Comparison of ENCODE assay signal across 21 mouse cellular contexts in genomic region chr7:132330179-132330578, GRCm38 (mm10). TPM values are rescaled to one million over a fixed set of nuclear protein-coding genes. Genes with fewer than 3 reads are reported as not detected.
DNase-seq lines count a peak whose midpoint lies in the region; ATAC-seq and TF ChIP-seq lines count a peak whose summit lies in the region.
"Had no signal": no experiment of that assay in that cellular context is flagged by ENCODE, and none has a peak within 500 bp of the region (broad histone marks: within the 10 kb centered on the region; RNA-seq: fewer than 3 reads in every experiment).

No protein-coding gene starts in this region.

- H3K9me3 ChIP-seq in heart, postnatal 0 days (replicated peaks; ENCODE audit: control insufficient read depth, low read length), result no peaks in the 10 kb centered on the region
- H3K9me3 ChIP-seq in MEL (replicated peaks; ENCODE audit: insufficient read depth, low read length), result no peaks in the 10 kb centered on the region
- H3K9me3 ChIP-seq in kidney, embryonic 16.5 days (ENCODE audit: low read length), result no peaks in the 10 kb centered on the region

- no peak for ATAC-seq in heart, postnatal 0 days (ENCODE audit: insufficient read depth, low read depth)
- ATAC-seq in megakaryocyte progenitor cell, adult 5-6 weeks (replicated peaks; ENCODE audit: poor library complexity), result 0 out of 2 replicates have a peak, but pooled peaks have one; percentile 23
- ATAC-seq in kidney, embryonic 16.5 days (ENCODE audit: low FRiP score, low TSS enrichment), result no peak
- ATAC-seq: activated CD4-positive, CD25-positive, alpha-beta regulatory T cell, adult 4 months; CD4-positive, CD25-positive, alpha-beta regulatory T cell, adult 4 months; Patski had no signal

- no peak for TF ChIP-seq CTCF in heart, postnatal 0 days (IDR thresholded peaks at IDR 0.05; ENCODE audit: low read depth)
- no peak for TF ChIP-seq CTCF in MEL (IDR thresholded peaks at IDR 0.05 in 2 of 3, conservative IDR thresholded peaks at IDR 0.05 in 1 of 3; ENCODE audit: control insufficient read depth in 1 of 3, insufficient read depth in 1 of 3, low read depth in 2 of 3, low read length in 3 of 3, poor library complexity in 1 of 3, severe bottlenecking in 1 of 3)

- H3K9ac ChIP-seq in heart, postnatal 0 days (replicated peaks; ENCODE audit: low read depth, low read length), result no peak overlapping the region
- H3K9ac ChIP-seq in MEL (ENCODE audit: control insufficient read depth, low read depth, low read length, poor library complexity, severe bottlenecking), result no peak overlapping the region
- H3K9ac ChIP-seq in kidney, embryonic 16.5 days (replicated peaks; ENCODE audit: low read length), result no peak overlapping the region

- H3K27me3 ChIP-seq in heart, postnatal 0 days (ENCODE audit: control insufficient read depth, insufficient read depth, low read length), result no peaks in the 10 kb centered on the region
- no peaks in the 10 kb centered on the region for H3K27me3 ChIP-seq in MEL (ENCODE audit: control insufficient read depth in 1 of 2, insufficient read depth in 2 of 2, low read length in 2 of 2)
- no peaks in the 10 kb centered on the region for H3K27me3 ChIP-seq in kidney, embryonic 16.5 days (ENCODE audit: insufficient read depth, low read length)
- H3K27me3 ChIP-seq: Patski had no signal

- H3K79me2 ChIP-seq in MEL (ENCODE audit: control insufficient read depth, insufficient read depth, low read length, poor library complexity), result no peaks in the 10 kb centered on the region

- DNase-seq in heart, postnatal 0 days (ENCODE audit: low spot score), result peak; percentile 4
- no peak for DNase-seq in heart, postnatal 4 days
- peak; percentile 54 for DNase-seq in MEL (ENCODE audit: low read depth, low spot score)
- DNase-seq in thymus, adult 18-20 months, result no peak
- DNase-seq: adrenal gland, adult 2 months; adrenal gland, adult 8-10 months; adrenal gland, postnatal 10 days; adrenal gland, postnatal 14 days; adrenal gland, postnatal 25 days; adrenal gland, postnatal 36 days; B cell, adult 2 months; cerebellum, adult 11 months; cerebellum, adult 11-12 months; cerebellum, adult 18-20 months; cerebellum, adult 2 months had no signal

- no peak overlapping the region for H3K4me2 ChIP-seq in heart, postnatal 0 days (ENCODE audit: low read depth, low read length)
- no peak overlapping the region for H3K4me2 ChIP-seq in kidney, embryonic 16.5 days (replicated peaks; ENCODE audit: low read depth, low read length)

- TF ChIP-seq EP300 in heart, postnatal 0 days (IDR thresholded peaks at IDR 0.05; ENCODE audit: low read depth), result no peak
- no peak for TF ChIP-seq EP300 in MEL (IDR thresholded peaks at IDR 0.05; ENCODE audit: low read depth in 1 of 2, low read length in 2 of 2)

- TF ChIP-seq POLR2A in MEL (IDR thresholded peaks at IDR 0.05; ENCODE audit: control insufficient read depth in 1 of 2, insufficient read depth in 1 of 2, low read depth in 1 of 2, low read length in 2 of 2, poor library complexity in 1 of 2), result no peak

- H3K27ac ChIP-seq in heart, postnatal 0 days (ENCODE audit: low read depth), result no peak overlapping the region
- no peak overlapping the region for H3K27ac ChIP-seq in MEL (ENCODE audit: control insufficient read depth, low read depth, low read length)
- no peak overlapping the region for H3K27ac ChIP-seq in kidney, embryonic 16.5 days (ENCODE audit: low read length)

- no peaks in the 10 kb centered on the region for H3K36me3 ChIP-seq in heart, postnatal 0 days (replicated peaks; ENCODE audit: control insufficient read depth, insufficient read depth, low read length)
- peaks cover 0 to 24% of the 10 kb centered on the region in 2 experiments; a peak in 2 of 4 replicates for H3K36me3 ChIP-seq in MEL (ENCODE audit: control insufficient read depth in 1 of 2, insufficient read depth in 2 of 2, low read length in 2 of 2)
- H3K36me3 ChIP-seq in kidney, embryonic 16.5 days (ENCODE audit: insufficient read depth, low read length), result no peaks in the 10 kb centered on the region
- H3K36me3 ChIP-seq: G1E had no signal

- peaks cover 9% of the 10 kb centered on the region for H3K4me1 ChIP-seq in heart, postnatal 0 days (ENCODE audit: control insufficient read depth, insufficient read depth)
- H3K4me1 ChIP-seq in MEL (ENCODE audit: control insufficient read depth in 1 of 2, insufficient read depth in 2 of 2, low read length in 2 of 2), result peaks cover 19 to 39% of the 10 kb centered on the region in 2 experiments
- H3K4me1 ChIP-seq in kidney, embryonic 16.5 days (ENCODE audit: insufficient read depth, low read length), result peaks cover 21% of the 10 kb centered on the region

- 74% methylated on average over 1 of the region's 1 CpGs for WGBS in heart, postnatal 0 days
- 22% methylated on average over 1 of the region's 1 CpGs for WGBS in kidney, embryonic 16.5 days

- H3K4me3 ChIP-seq in heart, postnatal 0 days (ENCODE audit: low read depth, low read length), result no peak overlapping the region
- no peak overlapping the region for H3K4me3 ChIP-seq in MEL (ENCODE audit: control insufficient read depth in 1 of 2, insufficient read depth in 1 of 2, low read depth in 2 of 2, low read length in 2 of 2)
- no peak overlapping the region for H3K4me3 ChIP-seq in kidney, embryonic 16.5 days (ENCODE audit: low read length)

- TF ChIP-seq RAD21 in MEL (IDR thresholded peaks at IDR 0.05; ENCODE audit: low read depth, low read length), result no peak

TF ChIP-seq in MEL, 35 proteins besides CTCF, POLR2A, EP300 and RAD21:
- TF ChIP-seq TAL1 (IDR thresholded peaks at IDR 0.05; ENCODE audit: low read length), result peak; percentile 70
- no peak for TF ChIP-seq HCFC1 (IDR thresholded peaks at IDR 0.05; ENCODE audit: low read depth, low read length)

RNA-seq across cellular contexts. Expression of gene Chst15, which starts 13.2 kb away (rescaled TPM):
- 5.8 and 10.5 TPM in 2 replicates for total RNA-seq in heart, postnatal 0 days (2014; rRNA removed; ENCODE audit: low replicate concordance)
- polyA plus RNA-seq in heart, postnatal 0 days (2015; fragmentation: Nextera tagmentation; extraction: Ambion mirVana), result 3.8 and 4.3 TPM in 2 replicates
- total RNA-seq in heart, postnatal 4 days (2021), result 10 to 100 TPM; 12.5 to 12.7 TPM
- 14.3 and 14.9 TPM in 2 replicates for total RNA-seq in MEL (2012; rRNA removed)
- polyA plus RNA-seq in MEL (2012; ENCODE audit: insufficient read depth in 1 of 2, insufficient read length in 2 of 2, low read depth in 1 of 2, low replicate concordance in 2 of 2, missing spikeins in 1 of 2), result 10 to 100 TPM in 1 of 2 experiments, not detected in 1; 18.1 TPM
- 8.6 and 11.5 TPM in 2 replicates for total RNA-seq in megakaryocyte progenitor cell, adult 5-6 weeks (2015)
- 7.3 and 8.2 TPM in 2 replicates for total RNA-seq in megakaryocyte progenitor cell, adult 5-6 weeks (2017)
- polyA plus RNA-seq in kidney, embryonic 16.5 days (2015; fragmentation: Nextera tagmentation; extraction: Ambion mirVana), result 19.7 and 21.0 TPM in 2 replicates
- polyA plus RNA-seq: G1E had no signal

Comparison
In these comparisons a context has a peak if more than half of its experiments do, and no peak if none do; other contexts are left out.
1. DNase-seq: peak in heart, postnatal 0 days (single experiment) and MEL (single experiment); none in heart, postnatal 4 days (single experiment) and thymus, adult 18-20 months (0 of 2).